In the genomic region with DNA sequence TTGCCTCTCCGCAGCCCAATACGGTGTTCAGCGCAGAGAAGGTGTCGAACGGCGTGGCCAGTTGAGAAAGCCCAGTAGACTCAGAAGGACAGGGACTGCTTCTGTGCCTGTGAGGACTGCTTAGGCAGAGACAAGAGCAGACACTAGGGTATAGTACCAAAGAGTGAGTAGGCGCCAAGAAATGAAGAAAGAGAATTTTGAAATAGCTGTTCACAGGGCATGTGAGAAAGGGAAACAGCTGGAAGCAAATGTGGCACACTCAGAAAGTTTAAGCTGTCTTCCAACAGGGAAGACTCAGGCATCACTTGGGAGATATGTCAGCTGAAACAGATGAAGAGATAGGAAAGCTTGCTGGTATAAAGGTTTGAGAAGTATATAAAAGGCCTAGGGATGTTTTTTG, we compare ENCODE assay signal across 29 mouse cellular contexts. TPM values are rescaled to one million over a fixed set of nuclear protein-coding genes. Genes with fewer than 3 reads are reported as not detected.
DNase-seq lines count a peak whose midpoint lies in the region; ATAC-seq and TF ChIP-seq lines count a peak whose summit lies in the region.
"Had no signal": no experiment of that assay in that cellular context is flagged by ENCODE, and none has a peak within 500 bp of the region (broad histone marks: within the 10 kb centered on the region; RNA-seq: fewer than 3 reads in every experiment).

No protein-coding gene starts in this region.

- no peak for TF ChIP-seq POLR2A in thymus, adult 2 months (IDR thresholded peaks at IDR 0.05; ENCODE audit: control insufficient read depth, extremely low read depth, insufficient read depth, low read length, poor library complexity)

- no peak overlapping the region for H3K4me2 ChIP-seq in lung, postnatal 0 days (replicated peaks; ENCODE audit: low read depth, low read length)
- H3K4me2 ChIP-seq: embryonic facial prominence, embryonic 13.5 days; embryonic facial prominence, embryonic 15.5 days; forebrain, embryonic 13.5 days; forebrain, embryonic 15.5 days had no signal

- H3K9ac ChIP-seq in lung, postnatal 0 days (replicated peaks; ENCODE audit: low read depth), result no peak overlapping the region
- H3K9ac ChIP-seq: embryonic facial prominence, embryonic 13.5 days; embryonic facial prominence, embryonic 15.5 days; forebrain, embryonic 13.5 days; forebrain, embryonic 15.5 days; forebrain, postnatal 0 days had no signal

- peak; percentile 43; the same call in 1 of the 2 replicates for TF ChIP-seq EP300 in lung, postnatal 0 days (IDR thresholded peaks at IDR 0.05)

- ATAC-seq in lung, postnatal 0 days, result peak; percentile 74
- ATAC-seq: activated CD4-positive, CD25-positive, alpha-beta regulatory T cell, adult 4 months; CD4-positive, CD25-positive, alpha-beta regulatory T cell, adult 4 months; forebrain, embryonic 13.5 days; forebrain, embryonic 15.5 days; forebrain, postnatal 0 days; Patski had no signal

- WGBS in lung, postnatal 0 days, result 87% methylated on average over 7 of the region's 7 CpGs
- 97% methylated on average over 7 of the region's 7 CpGs for WGBS in thymus, adult 2 months

- peaks cover 5% of the 10 kb centered on the region; the same call in 1 of the 2 replicates for H3K36me3 ChIP-seq in lung, postnatal 0 days (ENCODE audit: insufficient read depth, low read length)
- peaks cover 20% of the 10 kb centered on the region for H3K36me3 ChIP-seq in thymus, adult 2 months (ENCODE audit: control insufficient read depth, insufficient read depth, low read length)

- TF ChIP-seq CTCF in lung, postnatal 0 days (IDR thresholded peaks at IDR 0.05), result no peak
- TF ChIP-seq CTCF in thymus, adult 2 months (IDR thresholded peaks at IDR 0.05; ENCODE audit: borderline replicate concordance, control insufficient read depth, extremely low read depth, insufficient read depth, low read length, poor library complexity), result no peak

- peak; percentile 9 for DNase-seq in adrenal gland, postnatal 14 days
- DNase-seq in adrenal gland, adult 8-10 months, result no peak
- peak; percentile 74 for DNase-seq in lung, postnatal 0 days (ENCODE audit: low spot score)
- DNase-seq in lung, adult 18-20 months, result no peak
- peak; percentile 18 for DNase-seq in lung, postnatal 36 days
- DNase-seq in lung, postnatal 25 days (ENCODE audit: low spot score), result no peak
- peak; percentile 62 for DNase-seq in gonadal fat pad, adult 2 months (ENCODE audit: low read depth)
- no peak for DNase-seq in thymus, adult 2 months
- DNase-seq: adrenal gland, adult 2 months; adrenal gland, postnatal 25 days; B cell, adult 2 months; cerebellum, adult 11 months; cerebellum, adult 18-20 months; cerebellum, adult 8-10 months; cerebellum, adult 9-11 months; cerebellum, postnatal 14 days; cerebellum, postnatal 36 days; embryo, embryonic 11 days; forebrain, postnatal 0 days had no signal

- H3K4me3 ChIP-seq in lung, postnatal 0 days (ENCODE audit: low read depth, low read length), result no peak overlapping the region
- no peak overlapping the region for H3K4me3 ChIP-seq in thymus, adult 2 months (ENCODE audit: control insufficient read depth, insufficient read depth, low read length)
- H3K4me3 ChIP-seq: embryonic facial prominence, embryonic 13.5 days; embryonic facial prominence, embryonic 15.5 days; erythroblast, embryonic 14.5 days; forebrain, embryonic 13.5 days; forebrain, embryonic 15.5 days had no signal

- H3K9me3 ChIP-seq in lung, postnatal 0 days (ENCODE audit: low read length), result no peaks in the 10 kb centered on the region
- H3K9me3 ChIP-seq: embryonic facial prominence, embryonic 13.5 days; embryonic facial prominence, embryonic 15.5 days; forebrain, embryonic 13.5 days; forebrain, embryonic 15.5 days; G1E had no signal

- H3K27me3 ChIP-seq in lung, postnatal 0 days (replicated peaks; ENCODE audit: insufficient read depth, low read length), result no peaks in the 10 kb centered on the region
- H3K27me3 ChIP-seq in thymus, adult 2 months (ENCODE audit: control insufficient read depth, insufficient read depth, low read length), result no peaks in the 10 kb centered on the region
- H3K27me3 ChIP-seq: CH12.LX; embryonic facial prominence, embryonic 13.5 days; embryonic facial prominence, embryonic 15.5 days; forebrain, embryonic 13.5 days; forebrain, embryonic 15.5 days; Patski had no signal

- H3K4me1 ChIP-seq in lung, postnatal 0 days (ENCODE audit: insufficient read depth, low read depth, low read length), result no peaks in the 10 kb centered on the region
- no peaks in the 10 kb centered on the region for H3K4me1 ChIP-seq in thymus, adult 2 months (replicated peaks; ENCODE audit: control insufficient read depth, insufficient read depth, low read length)
- H3K4me1 ChIP-seq: embryonic facial prominence, embryonic 13.5 days; embryonic facial prominence, embryonic 15.5 days; forebrain, embryonic 13.5 days; forebrain, embryonic 15.5 days had no signal

- H3K27ac ChIP-seq in lung, postnatal 0 days (ENCODE audit: low read length), result no peak overlapping the region
- H3K27ac ChIP-seq in thymus, adult 2 months (ENCODE audit: control insufficient read depth, insufficient read depth, low read length), result no peak overlapping the region
- H3K27ac ChIP-seq: embryonic facial prominence, embryonic 13.5 days; embryonic facial prominence, embryonic 15.5 days; forebrain, embryonic 13.5 days; forebrain, embryonic 15.5 days had no signal

RNA-seq across cellular contexts. Expression of gene Adat2, which starts 16.0 kb away (rescaled TPM):
- total RNA-seq in adrenal gland, postnatal 14 days (2021), result 4.2 and 4.5 TPM in 2 replicates
- total RNA-seq in adrenal gland, adult 8-10 months (2022), result 1 to 10 TPM; 3.7 to 5.3 (median 4.8) TPM
- 2.9 and 3.4 TPM in 2 replicates for polyA plus RNA-seq in lung, postnatal 0 days (2015; fragmentation: Nextera tagmentation; extraction: Ambion mirVana)
- 4.9 and 6.1 TPM in 2 replicates for polyA plus RNA-seq in gonadal fat pad, adult 2 months (2012; rRNA removed)
- 6.1 and 7.8 TPM in 2 replicates for polyA plus RNA-seq in thymus, adult 2 months (2012; rRNA removed)

RNA-seq across cellular contexts. Expression of gene Pex3, which starts 16.2 kb away (rescaled TPM):
- total RNA-seq in adrenal gland, postnatal 14 days (2021), result 50.8 and 51.9 TPM in 2 replicates
- total RNA-seq in adrenal gland, adult 8-10 months (2022), result 10 to 100 TPM; 29.0 to 37.5 (median 30.5) TPM
- polyA plus RNA-seq in lung, postnatal 0 days (2015; fragmentation: Nextera tagmentation; extraction: Ambion mirVana), result 24.3 and 26.9 TPM in 2 replicates
- 18.1 and 20.6 TPM in 2 replicates for polyA plus RNA-seq in gonadal fat pad, adult 2 months (2012; rRNA removed)
- 7.3 and 9.1 TPM in 2 replicates for polyA plus RNA-seq in thymus, adult 2 months (2012; rRNA removed)

RNA-seq across cellular contexts. Expression of gene Fuca2, which starts 37.4 kb away (rescaled TPM):
- 17.8 and 18.5 TPM in 2 replicates for total RNA-seq in adrenal gland, postnatal 14 days (2021)
- total RNA-seq in adrenal gland, adult 8-10 months (2022), result 10 to 100 TPM; 19.7 to 37.1 (median 27.6) TPM
- polyA plus RNA-seq in lung, postnatal 0 days (2015; fragmentation: Nextera tagmentation; extraction: Ambion mirVana), result 95.6 and 103 TPM in 2 replicates
- 32.4 and 44.5 TPM in 2 replicates for polyA plus RNA-seq in gonadal fat pad, adult 2 months (2012; rRNA removed)
- polyA plus RNA-seq in thymus, adult 2 months (2012; rRNA removed), result 10.3 and 12.1 TPM in 2 replicates
- polyA plus RNA-seq: G1E had no signal

Comparison
In these comparisons a context has a peak if more than half of its experiments do, and no peak if none do; other contexts are left out.
1. DNase-seq: peak in adrenal gland, postnatal 14 days (single experiment), lung, postnatal 0 days (single experiment), lung, postnatal 36 days (single experiment) and gonadal fat pad, adult 2 months (single experiment); none in adrenal gland, adult 8-10 months (single experiment), lung, adult 18-20 months (0 of 2), lung, postnatal 25 days (single experiment) and thymus, adult 2 months (single experiment).